20 mouse cellular contexts compared by ENCODE assay signal in the genomic region with DNA sequence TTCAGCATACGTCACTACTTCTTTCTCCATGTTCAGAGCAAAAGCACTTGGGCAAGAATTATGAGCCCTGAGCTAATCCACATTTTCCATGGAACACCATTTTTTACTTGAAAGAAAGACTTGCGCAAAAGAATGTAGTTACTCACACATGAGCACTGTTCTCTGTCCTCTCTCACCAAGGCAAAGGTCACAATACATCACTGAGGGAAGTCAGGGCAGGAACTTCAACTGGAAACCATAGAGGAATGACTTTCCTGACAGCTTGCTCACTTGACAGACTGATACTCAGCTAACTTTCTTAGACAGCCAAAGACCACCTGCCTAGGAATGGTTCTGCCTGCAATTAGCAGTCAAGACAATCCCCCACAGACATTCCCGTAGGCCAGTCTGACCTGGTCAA.
"Had no signal": no experiment of that assay in that cellular context is flagged by ENCODE, and none has a peak within 500 bp of the region (broad histone marks: within the 10 kb centered on the region; RNA-seq: fewer than 3 reads in every experiment).

No protein-coding gene starts in this region.

- H3K9me3 ChIP-seq: limb, embryonic 10.5 days; limb, embryonic 13.5 days; liver, embryonic 12.5 days; liver, embryonic 15.5 days; lung, embryonic 15.5 days; midbrain, embryonic 12.5 days had no signal

- H3K4me1 ChIP-seq: liver, embryonic 12.5 days; liver, embryonic 15.5 days had no signal

- H3K9ac ChIP-seq: limb, embryonic 13.5 days; liver, embryonic 12.5 days; liver, embryonic 15.5 days; lung, embryonic 15.5 days; midbrain, embryonic 12.5 days; neural tube, embryonic 13.5 days had no signal

- H3K4me3 ChIP-seq: limb, embryonic 10.5 days; limb, embryonic 13.5 days; liver, embryonic 12.5 days; liver, embryonic 15.5 days; lung, embryonic 15.5 days; midbrain, embryonic 12.5 days; myocyte; neural tube, embryonic 13.5 days had no signal

- DNase-seq: liver; lung, adult 18-20 months; lung, postnatal 10 days; lung, postnatal 36 days; retina, postnatal 1 day; thymus, adult 2 months; thymus, postnatal 14 days; thymus, postnatal 4 days had no signal

- ATAC-seq: inflammation-experienced regulatory T-cells, adult 6 months; liver, embryonic 12.5 days; midbrain, embryonic 16.5 days had no signal

- H3K27me3 ChIP-seq: limb, embryonic 13.5 days; liver, embryonic 12.5 days; liver, embryonic 15.5 days; lung, embryonic 15.5 days; midbrain, embryonic 12.5 days; neural tube, embryonic 13.5 days had no signal

- H3K4me2 ChIP-seq: limb, embryonic 13.5 days; liver, embryonic 12.5 days; liver, embryonic 15.5 days; lung, embryonic 15.5 days; midbrain, embryonic 12.5 days; neural tube, embryonic 13.5 days had no signal

- H3K36me3 ChIP-seq: limb, embryonic 10.5 days; limb, embryonic 13.5 days; liver, embryonic 12.5 days; liver, embryonic 15.5 days; lung, embryonic 15.5 days; midbrain, embryonic 12.5 days; neural tube, embryonic 13.5 days had no signal

- H3K27ac ChIP-seq: kidney, postnatal 0 days; limb, embryonic 10.5 days; limb, embryonic 13.5 days; liver, embryonic 12.5 days; liver, embryonic 15.5 days; lung, embryonic 15.5 days; midbrain, embryonic 12.5 days; neural tube, embryonic 13.5 days; stomach, postnatal 0 days had no signal
